Mouse (Mus musculus) cortical plate, adult 2 months (tissue): ENCODE data around the gene Mylk4. TPM values are rescaled to one million over a fixed set of nuclear protein-coding genes. Genes with fewer than 3 reads are reported as not detected.
A peak's percentile ranks its signal among the peaks of the same experiment; 100 is the strongest.

Experiments used
- H3K27ac ChIP-seq: fragments of 200-500 bp; 2 replicates; pipeline ENCODE4 v1.5.1; 2012; ENCODE audit warnings: low read length, control low read depth, inconsistent platforms; ENCODE audit not compliant: insufficient read depth
- H3K4me1 ChIP-seq: fragments of 200-500 bp; 2 replicates; pipeline ENCODE4 v1.6.1; 2011; ENCODE audit warnings: low read length; ENCODE audit not compliant: control insufficient read depth, insufficient read depth
- H3K4me3 ChIP-seq: fragments of 200-500 bp; 2 replicates; pipeline ENCODE4 v1.5.1; 2011; ENCODE audit warnings: mild to moderate bottlenecking, low read length, control low read depth; ENCODE audit not compliant: insufficient read depth
- CTCF ChIP-seq: fragments of 200-500 bp; IDR thresholded peaks from 2 replicates; pipeline ENCODE4 v1.5.1; 2011; ENCODE audit warnings: mild to moderate bottlenecking, control low read depth, low read length; ENCODE audit not compliant: insufficient read depth; ENCODE audit errors: extremely low read depth
- POLR2A ChIP-seq: fragments of 200-500 bp; IDR thresholded peaks from 2 replicates; pipeline ENCODE4 v1.6.1; 2011; ENCODE audit warnings: mild to moderate bottlenecking, low read length, control low read depth; ENCODE audit not compliant: insufficient read depth; ENCODE audit errors: extremely low read depth
- polyA plus RNA-seq: library from polyadenylated mRNA; depleted of rRNA; stranded (reverse); fragments of >200 nt; gene quantifications from 2 replicates; pipeline ENCODE4 v1.2.3, GENCODE M21; 2012; rRNA removed

Mylk4 gene
- polyA plus RNA-seq, 1 experiment = 0.15 TPM

DNA sequence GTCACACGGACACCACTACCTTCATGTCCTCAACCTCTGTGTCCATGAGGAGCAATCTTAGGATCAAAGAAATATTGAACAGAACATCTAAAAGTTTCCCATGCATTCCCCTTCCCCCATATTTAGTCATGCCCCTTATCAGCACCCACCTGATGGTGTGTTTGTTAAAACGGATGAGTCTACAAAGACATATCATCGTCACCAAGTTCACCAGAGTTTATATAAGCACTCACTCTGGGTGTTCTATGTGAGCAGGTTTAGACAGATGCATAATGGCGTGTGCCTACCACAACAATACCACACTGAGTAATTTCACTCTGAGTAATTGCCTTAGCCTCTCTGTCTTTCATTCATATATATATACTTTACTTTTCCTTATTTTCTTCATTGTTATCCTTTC lies 116.4 kb downstream of the Mylk4 start:
- no peak overlapping the region for H3K27ac ChIP-seq
- H3K4me1 ChIP-seq = no peaks in the 10 kb centered on the region
- no peak for TF ChIP-seq POLR2A
- TF ChIP-seq CTCF = no peak
- H3K4me3 ChIP-seq = no peak overlapping the region

DNA sequence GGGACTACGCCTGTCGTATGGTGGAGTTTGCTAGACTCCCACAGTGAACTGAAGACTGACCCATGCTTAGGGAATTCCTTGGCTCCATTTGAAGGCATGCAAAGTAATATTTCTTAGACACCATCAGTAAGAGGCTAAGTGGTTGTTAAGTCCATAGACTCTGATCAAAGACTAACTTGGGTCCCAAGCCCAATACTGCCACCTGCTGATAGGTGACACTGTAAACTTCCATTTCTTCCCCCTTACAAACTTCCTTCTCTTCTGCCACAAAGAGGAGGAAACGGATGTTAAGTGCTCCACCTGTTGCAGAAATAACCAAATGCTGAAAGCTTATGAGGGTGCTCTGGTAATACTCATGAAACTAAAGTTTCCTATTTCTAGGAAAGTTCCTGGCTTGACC lies 121.7 kb downstream of the Mylk4 start:
- Histone ChIP-seq H3K4me1 (no peaks in the 10 kb centered on the region), H3K27ac (no peak overlapping the region), H3K4me3 (no peak overlapping the region)
- TF ChIP-seq POLR2A (no peak), CTCF (peak; percentile 33; the same call in 1 of the 2 replicates)

DNA sequence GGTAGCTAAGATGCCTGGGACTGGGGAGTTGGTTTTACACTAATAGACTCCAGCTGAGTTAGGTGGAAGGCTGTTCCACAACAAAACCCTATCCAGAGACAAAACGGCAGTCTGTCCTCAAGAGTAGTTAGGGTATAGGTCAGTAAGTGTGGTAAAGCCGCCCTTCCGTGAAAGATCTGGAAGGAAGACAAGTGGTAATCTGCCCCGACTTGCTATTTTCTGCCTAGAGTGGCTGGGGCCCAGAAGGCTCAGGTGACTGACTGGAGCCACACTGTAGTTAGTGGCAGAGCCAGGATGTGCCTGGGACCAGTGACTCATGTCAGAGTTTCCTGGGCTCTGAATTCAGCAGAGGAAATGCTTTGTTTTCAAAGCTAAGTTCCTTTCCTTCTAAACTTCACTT lies 123.5 kb downstream of the Mylk4 start:
- Histone ChIP-seq H3K4me3 (no peak overlapping the region), H3K4me1 (no peaks in the 10 kb centered on the region), H3K27ac (no peak overlapping the region)
- TF ChIP-seq POLR2A = no peak
- TF ChIP-seq CTCF = no peak

DNA sequence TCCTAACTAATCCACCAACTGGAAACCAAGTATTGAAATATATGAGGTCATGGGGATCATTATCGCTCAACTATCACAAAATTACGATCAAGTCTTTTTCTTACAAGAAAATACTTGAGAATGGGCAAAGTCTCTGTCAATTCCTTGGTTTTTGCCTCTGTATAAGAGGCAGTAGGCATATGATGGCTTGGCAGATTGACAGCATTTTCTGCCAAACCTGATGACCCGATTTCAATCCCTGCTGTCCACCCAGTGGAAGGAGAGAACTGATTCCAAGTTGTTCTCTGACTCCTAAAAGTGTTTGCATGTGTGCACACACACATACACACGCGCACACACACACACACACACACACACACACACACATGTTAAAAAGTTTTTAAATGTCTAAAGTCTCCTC lies 124.5 kb downstream of the Mylk4 start:
- no peak overlapping the region for H3K4me3 ChIP-seq
- H3K27ac ChIP-seq = no peak overlapping the region
- H3K4me1 ChIP-seq = no peaks in the 10 kb centered on the region
- TF ChIP-seq CTCF (no peak), POLR2A (no peak)

DNA sequence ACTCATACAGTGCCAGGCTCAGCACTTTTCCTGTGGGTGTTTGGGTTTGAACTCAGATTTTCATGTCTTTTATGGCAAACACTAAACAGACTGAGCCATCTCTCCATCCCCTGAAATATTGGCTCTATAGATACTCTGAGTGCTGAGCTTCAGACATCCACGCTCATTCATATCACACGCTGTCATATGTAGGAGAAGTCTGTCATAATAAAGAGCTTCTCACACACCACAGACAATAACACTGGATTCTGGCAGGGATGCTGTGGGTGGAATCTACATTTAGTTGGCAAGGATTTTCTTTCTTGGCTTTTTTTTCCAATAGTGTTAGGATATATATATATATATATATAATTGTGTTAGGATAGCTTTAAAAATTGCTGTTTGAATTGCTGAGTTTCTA lies 126.2 kb downstream of the Mylk4 start:
- Histone ChIP-seq H3K4me3 (no peak overlapping the region), H3K27ac (no peak overlapping the region), H3K4me1 (no peaks in the 10 kb centered on the region)
- no peak for TF ChIP-seq POLR2A
- TF ChIP-seq CTCF = no peak

Other genes with a start within 250 kb of the Mylk4 start
- 58.6 and 59.5 TPM in 2 replicates for gene Wrnip1, start 18.1 kb upstream of the Mylk4 start, polyA plus RNA-seq
- 0.73 and 0.85 TPM in 2 replicates for gene D930007J09Rik, start 18.9 kb upstream of the Mylk4 start, polyA plus RNA-seq
- gene Serpinb1a, start 67.2 kb upstream of the Mylk4 start, polyA plus RNA-seq = 11.0 and 15.1 TPM in 2 replicates
- gene Serpinb1c, start 114.3 kb upstream of the Mylk4 start, polyA plus RNA-seq = not detected in 2 replicates
- gene Serpinb6b, start 181.3 kb upstream of the Mylk4 start, polyA plus RNA-seq = 1.9 and 2.1 TPM in 2 replicates
- 5.4 and 6.1 TPM in 2 replicates for gene Serpinb9, start 219.3 kb upstream of the Mylk4 start, polyA plus RNA-seq
- 0.04 and 0.06 TPM in 2 replicates for gene Serpinb9b, start 243.5 kb upstream of the Mylk4 start, polyA plus RNA-seq